Mouse (Mus musculus) layer of hippocampus, postnatal 10 days (tissue): ENCODE measurements around the gene Ttc30b. TPM values are rescaled to one million over a fixed set of nuclear protein-coding genes. Genes with fewer than 3 reads are reported as not detected.
"Not testable (repeated sequence)": the region's sequence is repeated elsewhere in the genome, so short reads cannot be mapped to it uniquely, and the experiment has no call there.

ENCODE experiments used
- DNase-seq, 2 experiments: peaks; one replicate each; pipeline ENCODE4 v3.0.0; 2021; ENCODE audit warnings: low spot score in 2 of 2
- total RNA-seq, 2 experiments: library from RNA; stranded (reverse); gene quantifications; 2 replicates each; pipeline ENCODE4 v1.2.3; 2021

Ttc30b gene
- total RNA-seq, 2 experiments from 2014 or later, result 12.3 to 12.8 TPM

GRCm38 (mm10) chr2:75953320-75953719, 14.9 kb upstream of the Ttc30b start:
- no peak for DNase-seq

GRCm38 (mm10) chr2:75950685-75951084, 12.3 kb upstream of the Ttc30b start:
- no peak for DNase-seq

GRCm38 (mm10) chr2:75937520-75938116, 767 bp downstream of the Ttc30b start:
- not testable (repeated sequence) for DNase-seq

GRCm38 (mm10) chr2:75936685-75937084, 1.7 kb downstream of the Ttc30b start:
- not testable (repeated sequence) for DNase-seq

GRCm38 (mm10) chr2:75933541-75933940, 4.8 kb downstream of the Ttc30b start:
- no peak for DNase-seq

- no peak for DNase-seq
Measured at GRCm38 (mm10) chr2:75930941-75931340, 7.4 kb downstream of the Ttc30b start.

- DNase-seq, result no peak
Measured at GRCm38 (mm10) chr2:75929786-75930444, 8.5 kb downstream of the Ttc30b start.

- no peak for DNase-seq
Measured at GRCm38 (mm10) chr2:75929141-75929540, 9.2 kb downstream of the Ttc30b start.

- DNase-seq, result no peak
Measured at GRCm38 (mm10) chr2:75928011-75928410, 10.4 kb downstream of the Ttc30b start.

GRCm38 (mm10) chr2:75926061-75926460, 12.3 kb downstream of the Ttc30b start:
- no peak for DNase-seq

GRCm38 (mm10) chr2:75923807-75924340, 14.5 kb downstream of the Ttc30b start:
- DNase-seq, result no peak

- DNase-seq, result no peak
Measured at GRCm38 (mm10) chr2:75915040-75915439, 23.3 kb downstream of the Ttc30b start.

- DNase-seq, result no peak
Measured at GRCm38 (mm10) chr2:75907142-75907541, 31.2 kb downstream of the Ttc30b start.

GRCm38 (mm10) chr2:75901869-75902268, 36.5 kb downstream of the Ttc30b start:
- DNase-seq, result no peak

- DNase-seq, result no peak
Measured at GRCm38 (mm10) chr2:75900281-75900680, 38.1 kb downstream of the Ttc30b start.

- no peak for DNase-seq
Measured at GRCm38 (mm10) chr2:75895711-75896110, 42.7 kb downstream of the Ttc30b start.

- DNase-seq, result no peak
Measured at GRCm38 (mm10) chr2:75891981-75892380, 46.4 kb downstream of the Ttc30b start.

Other genes with a start within 250 kb of the Ttc30b start
- gene Nfe2l2, start 233.9 kb downstream of the Ttc30b start, total RNA-seq, result 10 to 100 TPM in 1 of 2 experiments, 1 to 10 TPM in 1; 9.9 to 10.4 TPM
- 10 to 100 TPM; 58.4 to 58.7 TPM for gene Agps, start 106.4 kb downstream of the Ttc30b start, total RNA-seq
- gene Ttc30a2, start 39.6 kb upstream of the Ttc30b start, total RNA-seq, result under 1 TPM; 0.27 to 0.45 TPM
- gene Ttc30a1, start 43.4 kb upstream of the Ttc30b start, total RNA-seq, result 1 to 10 TPM; 3.4 to 4.0 TPM